Comparison of ENCODE assay signal across 10 mouse cellular contexts in genomic region chr10:14179424-14180339, GRCm38 (mm10).
DNase-seq lines count a peak whose midpoint lies in the region.
"Had no signal": no experiment of that assay in that cellular context is flagged by ENCODE, and none has a peak within 500 bp of the region (broad histone marks: within the 10 kb centered on the region; RNA-seq: fewer than 3 reads in every experiment).

No protein-coding gene starts in this region.

- intact Hi-C loops in left cerebral cortex, postnatal 14 days (cut with DNase I), result loop anchor here (2.0 kb wide), 1 partner anchor 31 kb away; no protein-coding TSS in a partner anchor
- intact Hi-C loops in heart, postnatal 36 days (cut with DNase I), result no loop called here

- DNase-seq in brain, embryonic 18.5 days (ENCODE audit: low read depth, low spot score), result peak; percentile 81
- peak; percentile 40 to 59 for DNase-seq in cerebellum, adult 18-20 months
- DNase-seq in frontal cortex, postnatal 25 days (ENCODE audit: low spot score in 2 of 2), result peak; percentile 25 to 31
- peak; percentile 51 to 82 for DNase-seq in left cerebral cortex, postnatal 14 days (ENCODE audit: low spot score in 2 of 2)
- DNase-seq in urinary bladder, postnatal 4 days (ENCODE audit: low spot score in 2 of 2), result no peak
- no peak for DNase-seq in urinary bladder, postnatal 36 days (ENCODE audit: low spot score in 2 of 2)
- no peak for DNase-seq in gastrocnemius, postnatal 10 days
- DNase-seq in heart, postnatal 36 days, result no peak
- DNase-seq: kidney, postnatal 36 days; thymus, postnatal 4 days had no signal

Comparison
In these comparisons a context has a peak if more than half of its experiments do, and no peak if none do; other contexts are left out.
1. DNase-seq: peak in brain, embryonic 18.5 days (single experiment), cerebellum, adult 18-20 months (2 of 2), frontal cortex, postnatal 25 days (2 of 2) and left cerebral cortex, postnatal 14 days (2 of 2); none in urinary bladder, postnatal 4 days (0 of 2), urinary bladder, postnatal 36 days (0 of 2), gastrocnemius, postnatal 10 days (single experiment) and heart, postnatal 36 days (0 of 2).